Mouse (Mus musculus) intestine, embryonic 16.5 days (tissue): Measurements from ENCODE around the gene Ktn1. TPM values are rescaled to one million over a fixed set of nuclear protein-coding genes. Genes with fewer than 3 reads are reported as not detected.

ENCODE experiments used
- ATAC-seq: fragments of 200-750 bp; cut with Nextera tagmentation; 2 replicates; pipeline ENCODE4 v1.8.0; 2017; ENCODE audit warnings: moderate TSS enrichment, moderate library complexity
- H3K27ac ChIP-seq: fragments of 300-500 bp; sonication (generic); 2 replicates; pipeline ENCODE4 v1.5.1; 2014; ENCODE audit warnings: mild to moderate bottlenecking, low read length
- H3K27me3 ChIP-seq: fragments of 300-500 bp; sonication (generic); replicated peaks from 2 replicates; pipeline ENCODE4 v1.6.1; 2014; ENCODE audit warnings: low read length, control low read depth, mixed read lengths; ENCODE audit not compliant: control insufficient read depth, insufficient read depth
- H3K36me3 ChIP-seq: fragments of 300-500 bp; sonication (generic); 2 replicates; pipeline ENCODE4 v1.6.1; 2014; ENCODE audit warnings: low read length, control low read depth; ENCODE audit not compliant: control insufficient read depth, insufficient read depth
- H3K4me1 ChIP-seq: fragments of 300-500 bp; sonication (generic); 2 replicates; pipeline ENCODE4 v1.6.1; 2014; ENCODE audit warnings: low read length, control low read depth, mixed read lengths; ENCODE audit not compliant: control insufficient read depth, insufficient read depth
- H3K4me2 ChIP-seq: fragments of 300-500 bp; sonication (generic); 2 replicates; pipeline ENCODE4 v1.6.1; 2014; ENCODE audit warnings: low read depth, low read length, control low read depth
- H3K4me3 ChIP-seq: fragments of 300-500 bp; sonication (generic); 2 replicates; pipeline ENCODE4 v1.5.1; 2014; ENCODE audit warnings: mild to moderate bottlenecking, low read length
- H3K9ac ChIP-seq: fragments of 300-500 bp; sonication (generic); 2 replicates; pipeline ENCODE4 v1.6.1; 2014; ENCODE audit warnings: low read depth, low read length
- H3K9me3 ChIP-seq: fragments of 300-500 bp; sonication (generic); 2 replicates; pipeline ENCODE4 v1.6.1; 2016; ENCODE audit warnings: low read length, control low read depth; ENCODE audit not compliant: control insufficient read depth
- WGBS: fragments of 180-500 bp; shearing (Covaris S2); extraction: QIAGEN DNeasy Blood & Tissue Kit; methylation state at CpG from one replicate; pipeline ENCODE4 v1.1.7; 2014; 5-methylcytosine and 5-hydroxymethylcytosine counted together
- polyA plus RNA-seq: library from polyadenylated mRNA; unstranded; fragments of >200 nt; fragmentation: Nextera tagmentation; extraction: Ambion mirVana; gene quantifications from 2 replicates; pipeline ENCODE4 v1.2.1, GENCODE M21; 2015

Gene Ktn1
- polyA plus RNA-seq, 1 experiment from 2014 or later: 37.2 TPM

GRCm38 (mm10) chr14:47709546-47709945, 61.3 kb downstream of the Ktn1 start:
- no peak overlapping the region for H3K4me3 ChIP-seq
- H3K27me3 ChIP-seq: no peaks in the 10 kb centered on the region
- peaks cover 7% of the 10 kb centered on the region for H3K36me3 ChIP-seq
- H3K9me3 ChIP-seq: no peaks in the 10 kb centered on the region
- no peaks in the 10 kb centered on the region for H3K4me1 ChIP-seq
- no peak overlapping the region for H3K27ac ChIP-seq
- H3K9ac ChIP-seq: no peak overlapping the region
- no peak for ATAC-seq
- 72% methylated on average over 3 of the region's 3 CpGs for WGBS
- H3K4me2 ChIP-seq: no peak overlapping the region

- H3K9me3 ChIP-seq: no peaks in the 10 kb centered on the region
- no peaks in the 10 kb centered on the region for H3K4me1 ChIP-seq
- H3K4me2 ChIP-seq: no peak overlapping the region
- ATAC-seq: no peak
- H3K27ac ChIP-seq: no peak overlapping the region
- H3K4me3 ChIP-seq: no peak overlapping the region
- WGBS: 86% methylated on average over 3 of the region's 3 CpGs
- H3K9ac ChIP-seq: no peak overlapping the region
- no peaks in the 10 kb centered on the region for H3K27me3 ChIP-seq
- H3K36me3 ChIP-seq: peaks cover 5% of the 10 kb centered on the region; the same call in 1 of the 2 replicates
Observed at GRCm38 (mm10) chr14:47715771-47716170, 67.5 kb downstream of the Ktn1 start.

DNA sequence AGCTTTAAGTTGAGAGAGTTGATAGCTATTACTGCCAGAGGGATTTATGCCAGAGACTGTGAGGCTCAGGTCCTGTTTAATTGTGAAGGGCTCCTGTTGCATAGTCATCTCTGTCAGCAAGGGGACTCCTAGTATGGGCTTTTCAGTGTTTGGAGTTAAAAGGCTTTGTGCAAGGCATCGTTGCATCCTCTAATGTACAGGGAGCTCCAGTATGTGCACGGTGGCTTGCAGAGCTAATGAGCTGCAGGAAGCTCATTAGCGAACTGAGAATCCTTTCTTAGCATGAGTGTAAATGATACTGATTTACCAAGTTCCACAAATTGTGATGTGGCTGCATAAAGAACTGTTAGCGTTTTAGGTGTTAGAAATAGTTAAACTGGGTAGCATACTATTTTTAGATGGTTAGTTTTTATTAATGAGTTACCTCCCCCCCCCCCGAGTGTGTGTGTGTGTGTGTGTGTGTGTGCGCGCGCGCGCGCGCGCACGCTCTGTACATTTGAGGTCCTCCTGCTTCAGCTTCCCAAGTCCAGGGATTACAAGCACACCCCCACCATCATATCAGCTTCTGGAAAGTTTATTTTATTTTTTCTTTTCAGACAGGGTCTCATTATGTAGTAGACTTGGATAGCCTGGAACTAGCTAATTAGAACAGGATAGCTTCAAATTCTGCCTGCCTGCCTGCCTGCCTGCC, 69.8 kb downstream of the Ktn1 start:
- Histone ChIP-seq H3K36me3 (peaks cover 5% of the 10 kb centered on the region; the same call in 1 of the 2 replicates), H3K4me1 (no peaks in the 10 kb centered on the region), H3K9me3 (no peaks in the 10 kb centered on the region), H3K27me3 (no peaks in the 10 kb centered on the region), H3K9ac (no peak overlapping the region), H3K27ac (no peak overlapping the region), H3K4me3 (no peak overlapping the region), H3K4me2 (no peak overlapping the region)
- ATAC-seq: no peak
- WGBS: 96% methylated on average over 14 of the region's 14 CpGs

- Histone ChIP-seq H3K9me3 (no peaks in the 10 kb centered on the region), H3K27me3 (no peaks in the 10 kb centered on the region), H3K27ac (no peak overlapping the region), H3K4me1 (no peaks in the 10 kb centered on the region), H3K36me3 (peaks cover 5% of the 10 kb centered on the region; the same call in 1 of the 2 replicates), H3K4me2 (no peak overlapping the region), H3K4me3 (no peak overlapping the region), H3K9ac (no peak overlapping the region)
- ATAC-seq: no peak
- WGBS: 93% methylated on average over 4 of the region's 4 CpGs
Observed at GRCm38 (mm10) chr14:47720023-47720422, 71.8 kb downstream of the Ktn1 start.

DNA sequence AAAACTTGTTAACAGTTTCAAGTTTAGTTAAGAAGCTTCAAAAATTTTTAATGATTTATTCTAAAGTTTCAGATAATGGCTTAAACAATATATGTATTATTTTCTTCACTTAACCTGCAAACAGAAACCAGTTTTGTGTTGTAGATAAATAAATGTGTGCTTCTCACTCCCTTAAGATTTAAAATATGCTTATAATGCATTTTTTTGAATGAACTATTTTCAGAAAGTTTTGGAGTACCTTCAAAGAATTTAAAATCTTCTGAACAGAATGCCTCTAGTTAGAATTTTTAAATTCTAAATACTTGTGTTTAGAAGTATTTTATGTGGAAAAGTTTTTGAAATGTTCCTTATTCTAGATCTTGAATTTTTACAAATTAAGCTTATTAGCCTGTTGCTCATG, 74.8 kb downstream of the Ktn1 start:
- no peak overlapping the region for H3K9ac ChIP-seq
- no peaks in the 10 kb centered on the region for H3K9me3 ChIP-seq
- no peak overlapping the region for H3K4me2 ChIP-seq
- peaks cover 6% of the 10 kb centered on the region; the same call in 1 of the 2 replicates for H3K36me3 ChIP-seq
- no peaks in the 10 kb centered on the region for H3K27me3 ChIP-seq
- no peaks in the 10 kb centered on the region for H3K4me1 ChIP-seq
- no peak overlapping the region for H3K27ac ChIP-seq
- no peak for ATAC-seq
- no peak overlapping the region for H3K4me3 ChIP-seq

DNA sequence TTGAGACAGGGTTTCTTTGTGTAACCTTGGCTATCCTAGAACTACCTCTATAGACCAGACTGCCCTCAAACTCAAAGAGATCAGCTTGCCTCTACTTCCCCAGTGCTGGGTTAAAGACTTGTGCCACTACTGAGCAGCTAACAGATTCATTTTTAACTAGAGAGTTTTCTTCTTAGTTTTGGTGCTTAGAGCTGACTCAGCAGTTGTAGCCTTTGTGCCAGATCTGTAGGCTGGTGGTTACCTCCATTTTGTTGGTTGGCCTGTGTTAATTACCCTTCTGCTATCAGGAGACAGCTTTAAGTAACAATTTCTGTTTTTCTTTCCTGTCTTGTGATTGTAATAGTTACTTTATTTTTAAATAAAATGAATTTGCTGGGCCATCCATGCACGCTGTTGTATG, 80.3 kb downstream of the Ktn1 start:
- Histone ChIP-seq H3K4me3 (no peak overlapping the region), H3K9ac (no peak overlapping the region), H3K4me2 (no peak overlapping the region), H3K36me3 (peaks cover 16% of the 10 kb centered on the region), H3K27me3 (no peaks in the 10 kb centered on the region), H3K27ac (no peak overlapping the region), H3K9me3 (no peaks in the 10 kb centered on the region), H3K4me1 (no peaks in the 10 kb centered on the region)
- no peak for ATAC-seq
- 100% methylated on average over 1 of the region's 1 CpGs for WGBS

GRCm38 (mm10) chr14:47735354-47735753, 87.1 kb downstream of the Ktn1 start:
- Histone ChIP-seq H3K27me3 (no peaks in the 10 kb centered on the region), H3K4me1 (no peaks in the 10 kb centered on the region), H3K4me2 (no peak overlapping the region), H3K9me3 (no peaks in the 10 kb centered on the region), H3K9ac (no peak overlapping the region), H3K36me3 (peaks cover 17% of the 10 kb centered on the region), H3K4me3 (no peak overlapping the region), H3K27ac (no peak overlapping the region)
- no peak for ATAC-seq
- 91% methylated on average over 12 of the region's 12 CpGs for WGBS

DNA sequence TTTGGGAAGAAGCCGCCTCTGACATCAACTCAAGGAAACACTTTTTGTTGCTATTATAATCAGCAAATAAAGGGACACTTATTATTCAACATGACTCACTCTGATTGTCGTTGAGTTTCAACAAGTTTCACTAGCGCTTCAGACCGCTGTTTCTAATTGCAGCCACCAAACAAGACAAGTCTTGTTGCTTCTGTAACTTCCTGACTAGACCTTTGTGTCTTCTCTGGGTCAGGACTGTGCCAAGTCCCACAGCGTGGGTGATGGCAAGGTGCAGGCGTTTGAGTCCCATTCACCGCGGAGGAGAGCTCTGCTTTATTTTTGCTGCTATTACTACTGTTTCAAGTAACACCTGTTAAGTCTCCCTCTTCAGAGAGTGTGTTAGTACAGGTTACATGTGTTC, 88.2 kb downstream of the Ktn1 start:
- Histone ChIP-seq H3K27ac (no peak overlapping the region), H3K27me3 (no peaks in the 10 kb centered on the region), H3K36me3 (peaks cover 17% of the 10 kb centered on the region; the same call in 1 of the 2 replicates), H3K4me3 (no peak overlapping the region), H3K9me3 (no peaks in the 10 kb centered on the region), H3K4me2 (no peak overlapping the region), H3K9ac (no peak overlapping the region), H3K4me1 (no peaks in the 10 kb centered on the region)
- 88% methylated on average over 8 of the region's 8 CpGs for WGBS
- ATAC-seq: no peak

DNA sequence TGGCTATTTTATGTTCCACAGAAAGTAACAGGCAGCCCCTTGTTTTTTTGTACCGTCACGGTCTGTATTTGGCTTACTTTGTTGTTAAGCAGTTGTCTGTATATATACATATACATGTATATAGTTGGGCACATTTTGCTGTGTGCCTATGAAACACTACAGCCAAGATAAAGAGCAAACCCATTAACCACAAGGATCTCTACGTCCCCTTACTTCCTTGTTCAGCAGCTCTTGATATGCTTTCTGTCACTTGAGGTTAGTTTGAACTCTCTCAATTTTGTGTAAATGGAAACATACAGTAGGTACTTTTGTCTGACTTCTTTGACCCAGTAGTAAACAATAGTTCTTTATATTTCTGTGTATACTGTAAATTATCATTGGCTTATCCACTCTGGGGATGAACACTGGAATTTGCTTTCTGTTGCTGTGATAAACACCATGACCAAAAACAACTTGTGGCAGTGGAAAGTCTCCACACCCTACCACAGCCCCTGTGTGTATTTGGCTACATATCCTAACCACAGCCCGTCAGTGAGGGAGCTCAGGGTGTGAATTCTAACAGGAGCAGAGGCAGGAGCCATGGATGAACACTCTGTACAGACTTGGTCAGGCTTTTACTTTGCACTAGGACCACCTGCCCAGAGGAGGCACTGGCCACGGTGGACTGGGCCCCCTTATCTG, 92.2 kb downstream of the Ktn1 start:
- 84% methylated on average over 5 of the region's 5 CpGs for WGBS

More for the DNA sequence above, 92.2 kb downstream of the Ktn1 start:
- no peaks in the 10 kb centered on the region for H3K27me3 ChIP-seq
- H3K4me2 ChIP-seq: no peak overlapping the region
- ATAC-seq: no peak
- H3K4me3 ChIP-seq: no peak overlapping the region
- no peaks in the 10 kb centered on the region for H3K4me1 ChIP-seq
- no peak overlapping the region for H3K9ac ChIP-seq
- H3K27ac ChIP-seq: no peak overlapping the region
- H3K36me3 ChIP-seq: 0 out of 2 replicates have a peak, but pooled peaks cover 3% of the 10 kb centered on the region
- no peaks in the 10 kb centered on the region for H3K9me3 ChIP-seq
